Mouse (Mus musculus) limb, embryonic 13.5 days (tissue): ENCODE results near the gene Hist1h4k. TPM values are rescaled to one million over a fixed set of nuclear protein-coding genes. Genes with fewer than 3 reads are reported as not detected.
"Not testable (repeated sequence)": the region's sequence is repeated elsewhere in the genome, so short reads cannot be mapped to it uniquely, and the experiment has no call there.

ENCODE experiments used
- ATAC-seq: fragments of 200-750 bp; cut with Nextera tagmentation; 2 replicates; pipeline ENCODE4 v1.8.0; 2017; ENCODE audit warnings: low read depth, moderate number of reproducible peaks, moderate TSS enrichment; ENCODE audit not compliant: low FRiP score
- H3K27ac ChIP-seq: fragments of 300-500 bp; sonication (generic); 2 replicates; pipeline ENCODE4 v1.5.1; 2015; ENCODE audit warnings: inconsistent platforms, mild to moderate bottlenecking, moderate library complexity
- H3K27me3 ChIP-seq: fragments of 300-500 bp; sonication (generic); 2 replicates; pipeline ENCODE4 v1.6.1; 2015; ENCODE audit warnings: mild to moderate bottlenecking, inconsistent platforms
- H3K36me3 ChIP-seq: fragments of 300-500 bp; sonication (generic); 2 replicates; pipeline ENCODE4 v1.6.1; 2015; ENCODE audit warnings: inconsistent platforms, mild to moderate bottlenecking, moderate library complexity
- H3K4me1 ChIP-seq: fragments of 300-500 bp; sonication (generic); 2 replicates; pipeline ENCODE4 v1.6.1; 2015; ENCODE audit warnings: inconsistent platforms
- H3K4me2 ChIP-seq: fragments of 300-500 bp; sonication (generic); replicated peaks from 2 replicates; pipeline ENCODE4 v1.6.1; 2015; ENCODE audit warnings: inconsistent platforms, mild to moderate bottlenecking, moderate library complexity
- H3K4me3 ChIP-seq: fragments of 300-500 bp; sonication (generic); 2 replicates; pipeline ENCODE4 v1.5.1; 2015; ENCODE audit warnings: moderate library complexity, mild to moderate bottlenecking, inconsistent platforms
- H3K9ac ChIP-seq: fragments of 300-500 bp; sonication (generic); 2 replicates; pipeline ENCODE4 v1.6.1; 2015; ENCODE audit warnings: mild to moderate bottlenecking, inconsistent platforms
- H3K9me3 ChIP-seq: fragments of 300-500 bp; sonication (generic); 2 replicates; pipeline ENCODE4 v1.6.1; 2016; ENCODE audit warnings: inconsistent platforms
- WGBS: fragments of 180-500 bp; shearing (Covaris S2); methylation state at CpG from one replicate; pipeline ENCODE4 v1.1.7; 2015; 5-methylcytosine and 5-hydroxymethylcytosine counted together
- polyA plus RNA-seq: library from polyadenylated mRNA; unstranded; fragments of >200 nt; fragmentation: Nextera tagmentation; extraction: Ambion mirVana; gene quantifications from 2 replicates; pipeline ENCODE4 v1.2.1, GENCODE M21; 2015

Gene Hist1h4k
- 4.0 and 8.4 TPM in 2 replicates for polyA plus RNA-seq

- Histone ChIP-seq H3K4me2 (peak within 1 kb of the TSS; percentile 87), H3K27ac (peak within 1 kb of the TSS; percentile 98), H3K4me1 (peaks cover 36% of the 10 kb centered on the region), H3K9ac (peak within 1 kb of the TSS; percentile 77), H3K4me3 (peak within 1 kb of the TSS; percentile 60)
- not testable (repeated sequence) for H3K36me3 ChIP-seq, H3K9me3 ChIP-seq, H3K27me3 ChIP-seq
- peak; percentile 87 for ATAC-seq
- under 1% methylated on average over 50 of the region's 56 CpGs for WGBS
Observed at GRCm38 (mm10) chr13:21750159-21751017, at the start of gene Hist1h4k. Hist1h4k (minus strand) TSS chr13:21750505.

DNA sequence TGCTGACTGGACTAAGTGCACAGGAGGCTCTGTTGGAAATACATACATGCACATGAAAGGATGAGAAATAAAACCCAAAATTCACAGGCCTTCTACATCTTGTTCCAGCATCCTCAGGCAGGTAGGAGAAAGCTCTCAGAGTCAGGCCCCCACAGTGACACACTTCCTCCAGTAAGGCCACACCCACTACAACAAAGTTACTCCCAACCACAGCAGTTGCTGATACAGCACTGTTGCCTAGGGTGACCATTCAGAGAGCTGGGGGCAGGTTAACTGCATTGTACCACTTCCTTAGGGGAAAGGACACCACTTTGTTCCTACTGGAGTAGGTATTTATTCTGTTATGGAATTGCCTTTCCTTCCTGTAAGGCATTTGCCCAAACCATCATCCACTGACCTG, 46.9 kb upstream of the Hist1h4k start:
- not testable (repeated sequence) for H3K4me2 ChIP-seq, H3K27ac ChIP-seq, H3K9me3 ChIP-seq, H3K27me3 ChIP-seq, H3K9ac ChIP-seq, H3K36me3 ChIP-seq, ATAC-seq, H3K4me1 ChIP-seq, H3K4me3 ChIP-seq

- ATAC-seq = no peak
- no peak overlapping the region for H3K4me3 ChIP-seq
- no peaks in the 10 kb centered on the region for H3K27me3 ChIP-seq
- no peak overlapping the region for H3K9ac ChIP-seq
- no peak overlapping the region for H3K27ac ChIP-seq
- H3K4me1 ChIP-seq = peaks cover 4% of the 10 kb centered on the region; the same call in 1 of the 2 replicates
- no peak overlapping the region for H3K4me2 ChIP-seq
- H3K36me3 ChIP-seq = no peaks in the 10 kb centered on the region
- no peaks in the 10 kb centered on the region for H3K9me3 ChIP-seq
- 90% methylated on average over 7 of the region's 7 CpGs for WGBS
Observed at GRCm38 (mm10) chr13:21795584-21795983, 45.3 kb upstream of the Hist1h4k start.

- WGBS = 14% methylated on average over 18 of the region's 18 CpGs
- H3K4me3 ChIP-seq = peak overlapping the region; percentile 15; the same call in 1 of the 2 replicates
- no peak for ATAC-seq
- no peaks in the 10 kb centered on the region for H3K27me3 ChIP-seq
- 0 out of 2 replicates have a peak overlapping the region, but pooled peaks have one; percentile 28 for H3K27ac ChIP-seq
- peak overlapping the region; percentile 46 for H3K4me2 ChIP-seq
- peaks cover 21% of the 10 kb centered on the region for H3K4me1 ChIP-seq
- peak overlapping the region; percentile 35; the same call in 1 of the 2 replicates for H3K9ac ChIP-seq
- no peaks in the 10 kb centered on the region for H3K36me3 ChIP-seq
- no peaks in the 10 kb centered on the region for H3K9me3 ChIP-seq
Observed at GRCm38 (mm10) chr13:21790601-21791283, 40.4 kb upstream of the Hist1h4k start.

GRCm38 (mm10) chr13:21789925-21790324, 39.6 kb upstream of the Hist1h4k start:
- no peaks in the 10 kb centered on the region for H3K36me3 ChIP-seq
- H3K27ac ChIP-seq = no peak overlapping the region
- no peak overlapping the region for H3K4me3 ChIP-seq
- no peak overlapping the region for H3K9ac ChIP-seq
- no peak overlapping the region for H3K4me2 ChIP-seq
- H3K9me3 ChIP-seq = no peaks in the 10 kb centered on the region
- 57% methylated on average over 6 of the region's 6 CpGs for WGBS
- ATAC-seq = no peak
- H3K27me3 ChIP-seq = no peaks in the 10 kb centered on the region
- H3K4me1 ChIP-seq = peaks cover 24% of the 10 kb centered on the region

DNA sequence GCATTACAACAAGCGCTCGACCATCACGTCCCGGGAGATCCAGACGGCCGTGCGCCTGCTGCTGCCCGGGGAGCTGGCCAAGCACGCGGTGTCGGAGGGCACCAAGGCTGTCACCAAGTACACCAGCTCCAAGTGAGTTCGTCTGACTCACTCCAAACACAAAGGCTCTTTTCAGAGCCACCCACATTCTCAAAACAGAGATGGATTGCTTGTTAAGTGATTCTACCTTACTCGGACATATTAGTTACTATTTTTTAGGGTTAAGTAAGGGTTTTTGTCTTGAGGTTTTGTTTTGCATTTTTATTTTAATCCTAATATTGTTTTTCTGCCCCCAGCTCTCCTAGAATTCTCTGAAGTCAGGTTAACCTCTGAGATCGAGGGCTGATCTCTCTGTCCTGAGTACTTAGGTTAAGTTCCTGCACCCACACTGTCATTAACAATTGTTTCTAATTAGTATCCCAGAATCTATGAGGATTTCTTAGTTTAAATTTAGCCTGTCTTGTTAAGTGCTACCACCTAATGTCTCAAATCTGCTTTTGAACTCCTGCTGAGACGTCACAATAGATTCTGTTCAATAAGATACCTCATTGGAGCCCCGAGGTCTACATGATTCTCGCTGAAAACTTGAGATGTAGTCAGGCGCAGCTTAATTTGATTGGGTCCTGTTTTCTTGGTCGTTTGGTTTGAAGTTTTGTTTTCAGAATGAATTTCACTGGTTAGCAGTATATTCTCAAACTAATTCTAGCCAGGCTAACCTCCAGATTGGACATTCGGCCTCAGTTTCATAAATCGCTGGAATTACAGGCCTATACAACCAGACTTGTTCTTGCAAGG, 37.7 kb upstream of the Hist1h4k start:
- ATAC-seq = no peak
- peak overlapping the region; percentile 51; the same call in 1 of the 2 replicates for H3K9ac ChIP-seq
- 15% methylated on average over 14 of the region's 21 CpGs for WGBS

GRCm38 (mm10) chr13:21786899-21787629, 36.8 kb upstream of the Hist1h4k start, which contains the start of the genes Hist1h2an and Hist1h2bp:
Hist1h2an (minus strand) TSS chr13:21787218.
Hist1h2bp (plus strand) TSS chr13:21787461.
- ATAC-seq = peak; percentile 95
- H3K27me3 ChIP-seq, H3K9me3 ChIP-seq, H3K36me3 ChIP-seq: not testable (repeated sequence)
- peak within 1 kb of the TSS; percentile 43 for H3K4me3 ChIP-seq
- under 1% methylated on average over 42 of the region's 63 CpGs for WGBS
- H3K9ac ChIP-seq = peak within 1 kb of the TSS; percentile 67
- peak within 1 kb of the TSS; percentile 85 for H3K27ac ChIP-seq
- H3K4me2 ChIP-seq = peak within 1 kb of the TSS; percentile 65
- H3K4me1 ChIP-seq = peaks cover 40% of the 10 kb centered on the region

More for the DNA sequence above, 37.7 kb upstream of the Hist1h4k start:
- Histone ChIP-seq H3K4me1 (peaks cover 33% of the 10 kb centered on the region), H3K4me2 (peak overlapping the region; percentile 65), H3K27me3 (no peaks in the 10 kb centered on the region), H3K4me3 (peak overlapping the region; percentile 34), H3K27ac (peak overlapping the region; percentile 77), H3K9me3 (no peaks in the 10 kb centered on the region), H3K36me3 (no peaks in the 10 kb centered on the region)

DNA sequence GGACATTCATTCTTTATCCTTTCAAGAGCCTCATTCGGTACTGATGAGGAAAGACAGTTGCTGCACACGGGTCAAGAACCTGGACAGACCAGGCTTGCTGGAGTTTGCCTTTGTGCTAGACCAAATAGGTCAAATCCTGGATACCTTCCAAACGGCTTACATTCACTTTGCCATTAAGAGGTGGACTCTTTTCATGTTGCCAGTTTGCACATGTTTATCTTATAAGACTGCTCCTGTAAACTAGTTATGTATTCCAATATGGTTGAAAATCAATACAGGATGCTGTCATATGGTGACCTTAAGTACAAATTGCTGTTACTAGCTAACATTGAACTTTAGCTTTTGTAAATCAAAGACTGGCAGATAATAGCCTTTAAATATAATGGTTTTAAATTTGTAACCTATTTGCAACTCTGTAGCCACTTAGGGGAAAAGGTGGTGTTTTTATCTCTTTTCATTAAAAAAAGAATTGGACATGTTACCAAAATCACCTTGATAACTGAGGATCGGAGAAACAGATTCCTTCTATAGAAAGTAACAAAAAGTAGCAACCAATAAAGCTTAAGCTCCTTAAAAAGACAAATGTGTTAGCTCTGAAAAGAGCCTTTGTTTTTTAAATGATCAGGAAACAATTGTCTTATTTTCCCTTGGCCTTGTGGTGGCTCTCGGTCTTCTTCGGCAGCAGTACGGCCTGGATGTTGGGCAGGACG, 36.0 kb upstream of the Hist1h4k start:
- no peak for ATAC-seq
- no peaks in the 10 kb centered on the region for H3K9me3 ChIP-seq

DNA sequence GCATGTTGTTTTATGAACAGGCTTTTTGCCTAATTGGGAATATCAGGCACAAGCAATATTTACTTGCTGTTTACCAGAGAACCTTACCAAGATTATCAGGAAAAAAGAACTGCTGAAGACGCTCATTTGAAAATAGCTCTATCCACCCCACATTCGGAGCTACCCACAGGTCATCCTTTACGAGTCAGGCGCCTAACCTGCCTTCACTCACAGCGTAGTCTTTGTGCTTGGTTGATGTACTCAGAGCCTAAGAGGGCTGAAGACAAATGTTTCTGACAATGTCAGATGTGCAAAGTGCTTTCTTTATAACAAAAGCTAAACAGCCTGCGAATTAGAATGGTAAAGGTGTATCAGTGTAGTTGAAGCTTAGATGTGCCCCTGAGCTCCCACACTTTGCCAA, 34.0 kb upstream of the Hist1h4k start:
- Histone ChIP-seq H3K36me3 (no peaks in the 10 kb centered on the region), H3K4me1 (peaks cover 37% of the 10 kb centered on the region), H3K9me3 (no peaks in the 10 kb centered on the region), H3K27me3 (no peaks in the 10 kb centered on the region), H3K9ac (peak overlapping the region; percentile 77), H3K4me2 (peak overlapping the region; percentile 80), H3K27ac (peak overlapping the region; percentile 87), H3K4me3 (peak overlapping the region; percentile 49)
- 30% methylated on average over 6 of the region's 6 CpGs for WGBS
- no peak for ATAC-seq

More for the DNA sequence above, 36.0 kb upstream of the Hist1h4k start:
- Histone ChIP-seq H3K4me3 (peak overlapping the region; percentile 43), H3K4me1 (peaks cover 40% of the 10 kb centered on the region), H3K27me3 (no peaks in the 10 kb centered on the region), H3K9ac (peak overlapping the region; percentile 67), H3K36me3 (no peaks in the 10 kb centered on the region), H3K4me2 (peak overlapping the region; percentile 65), H3K27ac (peak overlapping the region; percentile 85)
- 9% methylated on average over 8 of the region's 8 CpGs for WGBS

GRCm38 (mm10) chr13:21783734-21784161, 33.4 kb upstream of the Hist1h4k start:
- Histone ChIP-seq H3K4me2 (peak overlapping the region; percentile 80), H3K4me3 (peak overlapping the region; percentile 49), H3K27me3 (no peaks in the 10 kb centered on the region), H3K27ac (peak overlapping the region; percentile 87), H3K9ac (peak overlapping the region; percentile 77), H3K9me3 (no peaks in the 10 kb centered on the region), H3K4me1 (peaks cover 37% of the 10 kb centered on the region), H3K36me3 (no peaks in the 10 kb centered on the region)
- 2% methylated on average over 9 of the region's 9 CpGs for WGBS
- ATAC-seq = no peak
